Mouse (Mus musculus) embryo, embryonic 10 days (tissue): ENCODE measurements around the gene Ubc.
A peak's percentile ranks its signal among the peaks of the same experiment; 100 is the strongest.
"Not testable (repeated sequence)": the region's sequence is repeated elsewhere in the genome, so short reads cannot be mapped to it uniquely, and the experiment has no call there.

Experiments
- DNase-seq: peaks from one replicate; pipeline ENCODE4 v3.0.0-alpha.2; 2015; ENCODE audit warnings: low spot score

Ubc gene

GRCm38 (mm10) chr5:125404536-125404902 is 14.5 kb upstream of the Ubc start:
- DNase-seq = peak; percentile 17

GRCm38 (mm10) chr5:125403481-125404465 is 13.8 kb upstream of the Ubc start:
- peak; percentile 67 for DNase-seq

- DNase-seq = no peak
These were observed 13.0 kb upstream of the Ubc start for GRCm38 (mm10) chr5:125402991-125403390.

GRCm38 (mm10) chr5:125402476-125402875 is 12.5 kb upstream of the Ubc start:
- no peak for DNase-seq

- DNase-seq = no peak
These were observed 10.9 kb upstream of the Ubc start for GRCm38 (mm10) chr5:125400903-125401302.

GRCm38 (mm10) chr5:125395008-125395407 is 5.0 kb upstream of the Ubc start:
- DNase-seq = no peak

- peak; percentile 94 for DNase-seq
These were observed 3.9 kb upstream of the Ubc start for GRCm38 (mm10) chr5:125393622-125394603.

GRCm38 (mm10) chr5:125392977-125393621 is 3.1 kb upstream of the Ubc start:
- peak; percentile 97 for DNase-seq

GRCm38 (mm10) chr5:125392618-125392976 is 2.6 kb upstream of the Ubc start:
- no peak for DNase-seq

- not testable (repeated sequence) for DNase-seq
These were observed 2.2 kb upstream of the Ubc start for GRCm38 (mm10) chr5:125392176-125392575.

- no peak for DNase-seq
These were observed 1.6 kb upstream of the Ubc start for GRCm38 (mm10) chr5:125391609-125392008.

GRCm38 (mm10) chr5:125390906-125391477 is 990 bp upstream of the Ubc start:
- no peak for DNase-seq

GRCm38 (mm10) chr5:125389131-125389578 is 847 bp downstream of the Ubc start, which contains the start of gene Gm10382:
Gm10382 (plus strand) TSS chr5:125389322.
- peak; percentile 90 for DNase-seq

GRCm38 (mm10) chr5:125388358-125389092 is 1.5 kb downstream of the Ubc start:
- no peak for DNase-seq

- not testable (repeated sequence) for DNase-seq
These were observed 2.7 kb downstream of the Ubc start for GRCm38 (mm10) chr5:125387295-125387694.

- DNase-seq = no peak
These were observed 4.6 kb downstream of the Ubc start for GRCm38 (mm10) chr5:125385215-125385940.

GRCm38 (mm10) chr5:125384512-125385214 is 5.3 kb downstream of the Ubc start:
- DNase-seq = no peak

- DNase-seq = no peak
These were observed 6.2 kb downstream of the Ubc start for GRCm38 (mm10) chr5:125383637-125384420.
